Comparison of ENCODE assay signal across 8 mouse cellular contexts in the genomic region with DNA sequence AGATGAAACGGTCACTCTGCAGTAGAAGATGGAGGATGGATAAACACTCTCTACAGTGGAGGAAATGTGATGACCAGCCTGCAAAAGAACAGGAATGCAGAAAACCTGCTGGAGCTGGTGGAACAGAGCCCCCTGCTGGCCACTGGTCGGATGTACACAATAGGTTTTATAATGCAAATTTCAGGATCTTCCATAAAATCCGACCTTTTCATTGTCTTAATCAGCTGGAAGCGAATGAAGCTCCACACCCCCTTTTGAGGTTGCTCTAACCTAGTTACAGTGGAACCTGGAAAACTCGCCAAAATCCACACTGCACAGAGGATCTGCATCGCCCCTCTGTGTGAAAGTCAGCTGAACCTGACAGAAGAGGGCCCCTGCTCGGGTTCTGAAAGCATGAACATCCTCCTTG.
DNase-seq lines count a peak whose midpoint lies in the region; ATAC-seq lines count a peak whose summit lies in the region.

No protein-coding gene starts in this region.

- peak; percentile 39 to 83 for DNase-seq in layer of hippocampus, adult 18-20 months (ENCODE audit: low spot score in 2 of 2)
- DNase-seq in layer of hippocampus, adult 9-11 months, result no peak
- DNase-seq in left cerebral cortex, postnatal 25 days (ENCODE audit: low spot score in 2 of 2), result peak; percentile 72 to 81
- DNase-seq in midbrain, embryonic 14.5 days, result peak; percentile 88
- peak; percentile 23 to 73 for DNase-seq in spleen, postnatal 4 days (ENCODE audit: low spot score in 2 of 2)

- H3K36me3 ChIP-seq in forebrain, embryonic 12.5 days (replicated peaks), result no peaks in the 10 kb centered on the region
- H3K36me3 ChIP-seq in hindbrain, embryonic 15.5 days, result no peaks in the 10 kb centered on the region
- no peaks in the 10 kb centered on the region for H3K36me3 ChIP-seq in midbrain, embryonic 14.5 days (ENCODE audit: control insufficient read depth, insufficient read depth, low read length)

- no peaks in the 10 kb centered on the region for H3K9me3 ChIP-seq in forebrain, embryonic 12.5 days
- no peaks in the 10 kb centered on the region for H3K9me3 ChIP-seq in hindbrain, embryonic 15.5 days
- H3K9me3 ChIP-seq in midbrain, embryonic 14.5 days (ENCODE audit: control insufficient read depth, low read length), result no peaks in the 10 kb centered on the region

- intact Hi-C loops in left cerebral cortex, postnatal 25 days (cut with DNase I), result loop anchor here (1.0 to 5.0 kb wide), 3 partner anchors 217 to 350 kb away; partner anchors contain the start of gene Med23

- H3K27me3 ChIP-seq in forebrain, embryonic 12.5 days, result no peaks in the 10 kb centered on the region
- no peaks in the 10 kb centered on the region for H3K27me3 ChIP-seq in hindbrain, embryonic 15.5 days
- no peaks in the 10 kb centered on the region for H3K27me3 ChIP-seq in midbrain, embryonic 14.5 days (ENCODE audit: control insufficient read depth, insufficient read depth, low read length)

- H3K9ac ChIP-seq in forebrain, embryonic 12.5 days, result peak overlapping the region; percentile 40; the same call in 1 of the 2 replicates
- 0 out of 2 replicates have a peak overlapping the region, but pooled peaks have one; percentile 31 for H3K9ac ChIP-seq in hindbrain, embryonic 15.5 days
- H3K9ac ChIP-seq in midbrain, embryonic 14.5 days (replicated peaks; ENCODE audit: low read length), result no peak overlapping the region; the same call in 1 of the 2 replicates

- 17% methylated on average over 7 of the region's 7 CpGs for WGBS in forebrain, embryonic 12.5 days
- 12% methylated on average over 7 of the region's 7 CpGs for WGBS in hindbrain, embryonic 15.5 days
- 20% methylated on average over 7 of the region's 7 CpGs for WGBS in midbrain, embryonic 14.5 days

- H3K4me2 ChIP-seq in forebrain, embryonic 12.5 days, result peak overlapping the region; percentile 36
- H3K4me2 ChIP-seq in hindbrain, embryonic 15.5 days, result peak overlapping the region; percentile 48
- H3K4me2 ChIP-seq in midbrain, embryonic 14.5 days (ENCODE audit: low read length), result peak overlapping the region; percentile 41

- ATAC-seq in cerebellum, adult (ENCODE audit: insufficient number of reproducible peaks, low FRiP score, low TSS enrichment), result peak; percentile 83
- peak; percentile 83 for ATAC-seq in forebrain, embryonic 12.5 days (ENCODE audit: low FRiP score)
- peak; percentile 89 for ATAC-seq in hindbrain, embryonic 15.5 days (ENCODE audit: low FRiP score, low read depth)
- ATAC-seq in midbrain, embryonic 14.5 days (ENCODE audit: low FRiP score, low TSS enrichment), result peak; percentile 76; the same call in 1 of the 2 replicates

- H3K4me1 ChIP-seq in forebrain, embryonic 12.5 days, result peaks cover 3% of the 10 kb centered on the region; the same call in 1 of the 2 replicates
- peaks cover 11% of the 10 kb centered on the region; the same call in 1 of the 2 replicates for H3K4me1 ChIP-seq in hindbrain, embryonic 15.5 days (replicated peaks)
- H3K4me1 ChIP-seq in midbrain, embryonic 14.5 days (ENCODE audit: control insufficient read depth, insufficient read depth, low read length), result no peaks in the 10 kb centered on the region

- H3K27ac ChIP-seq in forebrain, embryonic 12.5 days, result no peak overlapping the region
- no peak overlapping the region for H3K27ac ChIP-seq in hindbrain, embryonic 15.5 days (replicated peaks)
- H3K27ac ChIP-seq in midbrain, embryonic 14.5 days (replicated peaks; ENCODE audit: low read depth, low read length), result no peak overlapping the region

- H3K4me3 ChIP-seq in forebrain, embryonic 12.5 days (replicated peaks), result no peak overlapping the region
- no peak overlapping the region; the same call in 1 of the 2 replicates for H3K4me3 ChIP-seq in hindbrain, embryonic 15.5 days
- H3K4me3 ChIP-seq in midbrain, embryonic 14.5 days (replicated peaks; ENCODE audit: low read depth, low read length), result no peak overlapping the region
